Mouse (Mus musculus) R1 (cell line): ENCODE data around the gene Herc1.

Experiments
- DNase-seq: peaks from one replicate; pipeline ENCODE4 v3.0.0-alpha.2; 2018; ENCODE audit warnings: low read depth, low spot score

The Herc1 gene

DNA sequence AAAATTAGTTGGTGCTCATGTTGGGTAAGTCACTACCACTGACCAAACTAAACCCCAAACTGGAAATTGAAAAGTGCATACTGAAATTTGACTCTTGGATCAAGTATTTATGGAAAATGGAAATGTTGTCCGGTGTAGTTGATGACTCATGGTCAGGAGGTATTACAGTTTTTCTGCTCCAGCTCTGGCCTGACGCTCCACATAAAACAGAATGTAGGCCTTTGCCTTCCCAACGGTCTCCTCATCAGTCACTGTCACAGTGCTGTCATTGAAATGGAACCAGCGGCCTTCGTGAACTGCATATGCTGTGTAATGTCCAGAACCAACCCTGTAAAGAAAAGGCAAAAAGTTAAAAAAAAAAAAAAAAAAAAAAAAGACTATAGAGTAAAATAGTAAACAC, 168.0 kb downstream of the Herc1 start:
- DNase-seq: no peak

DNA sequence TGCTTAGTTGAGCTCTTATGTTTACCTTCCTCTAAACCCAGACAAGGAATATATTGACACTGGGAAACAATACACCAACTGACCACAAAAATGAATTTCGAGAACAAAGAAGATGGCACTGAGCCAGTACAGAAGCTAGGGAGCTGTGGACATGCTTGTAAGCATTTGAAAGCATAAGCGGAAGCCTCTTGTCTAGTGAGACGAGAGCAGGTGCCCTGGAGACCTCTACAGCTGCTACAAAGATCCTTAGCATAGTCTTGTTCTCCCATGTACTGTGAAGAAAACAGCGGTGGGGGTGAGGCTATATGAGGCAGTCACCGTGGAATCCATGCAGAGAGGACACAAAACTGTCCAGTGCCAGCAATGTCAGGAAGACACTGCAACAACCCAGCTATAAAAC, 168.7 kb downstream of the Herc1 start:
- DNase-seq: no peak

DNA sequence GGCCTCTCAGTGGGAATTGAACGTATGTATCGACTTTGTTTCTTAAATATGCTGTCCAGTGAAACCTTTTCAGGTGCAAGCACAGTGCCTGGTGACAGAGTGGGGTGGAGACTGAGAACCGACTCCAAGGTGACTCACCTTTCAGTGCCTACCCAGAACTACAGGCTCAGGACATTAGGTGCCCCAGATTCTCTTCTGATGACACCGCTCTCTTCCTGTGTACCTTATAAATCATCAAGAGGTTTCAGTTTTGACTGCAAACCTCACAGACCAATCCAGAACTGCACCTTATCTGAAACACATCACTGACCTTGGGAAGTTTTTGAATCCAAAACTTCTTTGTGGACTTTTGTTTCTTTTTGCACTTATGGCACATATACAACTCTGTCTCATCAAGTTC, 170.0 kb downstream of the Herc1 start:
- DNase-seq: no peak

DNA sequence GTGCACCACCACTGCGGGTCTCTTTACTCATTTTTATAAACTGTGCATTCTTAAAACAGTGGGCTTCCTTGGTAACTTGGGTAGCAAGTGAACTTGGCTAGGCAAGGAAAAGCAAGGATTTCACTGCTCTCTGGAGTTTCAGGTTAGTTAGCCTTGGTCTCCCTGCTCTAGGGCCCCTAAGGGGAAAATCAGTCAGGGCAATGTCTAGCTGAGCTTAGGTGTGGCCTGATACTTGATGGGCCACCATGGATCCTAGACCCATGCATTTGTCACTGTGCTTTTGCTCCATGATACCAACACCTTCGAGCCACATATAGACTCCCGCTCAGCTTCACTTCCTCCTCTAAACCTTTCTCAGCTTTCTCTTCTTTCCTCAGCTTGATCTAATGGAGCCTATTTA, 171.3 kb downstream of the Herc1 start:
- DNase-seq: no peak

DNA sequence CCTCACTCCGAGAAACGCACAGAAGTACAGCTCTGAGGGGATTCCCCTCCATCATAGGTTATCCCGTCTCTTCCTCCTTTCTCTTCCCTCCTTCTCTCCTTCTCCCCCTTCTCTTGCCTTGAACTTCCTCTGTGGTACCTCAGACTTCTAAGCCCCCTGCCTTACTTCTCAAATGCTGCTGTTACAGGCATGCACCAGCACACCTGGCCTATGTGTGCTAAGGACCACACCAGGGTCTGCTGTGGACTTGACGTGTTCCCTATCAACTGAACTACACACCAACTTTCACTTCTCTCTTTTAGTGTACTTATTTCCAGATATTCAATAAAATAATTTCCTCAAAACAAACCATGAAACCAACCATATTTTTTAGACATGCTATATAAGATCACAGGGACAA, 192.5 kb downstream of the Herc1 start:
- DNase-seq: no peak
